Mouse (Mus musculus): Measurements from ENCODE around the gene Kank2. TPM values are rescaled to one million over a fixed set of nuclear protein-coding genes. Genes with fewer than 3 reads are reported as not detected.

Gene Kank2
- total RNA-seq, 1 experiment from 2014 or later, result not detected

GRCm38 (mm10) chr9:21735126-21735525 lies 63.4 kb downstream of the Kank2 start:
- no peak for ATAC-seq (replicated peaks; ENCODE audit: insufficient number of reproducible peaks, low FRiP score, low TSS enrichment, poor library complexity, severe bottlenecking)

GRCm38 (mm10) chr9:21733989-21734388 lies 64.6 kb downstream of the Kank2 start:
- ATAC-seq (replicated peaks; ENCODE audit: insufficient number of reproducible peaks, low FRiP score, low TSS enrichment, poor library complexity, severe bottlenecking), result no peak

- no peak for ATAC-seq (replicated peaks; ENCODE audit: insufficient number of reproducible peaks, low FRiP score, low TSS enrichment, poor library complexity, severe bottlenecking)
These were observed 65.1 kb downstream of the Kank2 start for GRCm38 (mm10) chr9:21733446-21733845.

GRCm38 (mm10) chr9:21732288-21732687 lies 66.3 kb downstream of the Kank2 start:
- no peak for ATAC-seq (replicated peaks; ENCODE audit: insufficient number of reproducible peaks, low FRiP score, low TSS enrichment, poor library complexity, severe bottlenecking)

GRCm38 (mm10) chr9:21729264-21729663 lies 69.3 kb downstream of the Kank2 start:
- ATAC-seq (replicated peaks; ENCODE audit: insufficient number of reproducible peaks, low FRiP score, low TSS enrichment, poor library complexity, severe bottlenecking), result no peak

- peak; percentile 18; the same call in 1 of the 2 replicates for ATAC-seq (replicated peaks; ENCODE audit: insufficient number of reproducible peaks, low FRiP score, low TSS enrichment, poor library complexity, severe bottlenecking)
These were observed 70.2 kb downstream of the Kank2 start for GRCm38 (mm10) chr9:21728261-21728832.

GRCm38 (mm10) chr9:21726218-21726975 lies 72.1 kb downstream of the Kank2 start:
- no peak for ATAC-seq (replicated peaks; ENCODE audit: insufficient number of reproducible peaks, low FRiP score, low TSS enrichment, poor library complexity, severe bottlenecking)

GRCm38 (mm10) chr9:21725224-21726121 lies 73.1 kb downstream of the Kank2 start:
- no peak for ATAC-seq (replicated peaks; ENCODE audit: insufficient number of reproducible peaks, low FRiP score, low TSS enrichment, poor library complexity, severe bottlenecking)

GRCm38 (mm10) chr9:21724147-21724536 lies 74.4 kb downstream of the Kank2 start:
- ATAC-seq (replicated peaks; ENCODE audit: insufficient number of reproducible peaks, low FRiP score, low TSS enrichment, poor library complexity, severe bottlenecking), result peak; percentile 86

GRCm38 (mm10) chr9:21723377-21724146 lies 75.0 kb downstream of the Kank2 start, which contains the start of gene Ldlr:
TSS of gene Ldlr (plus strand) at chr9:21723483.
- ATAC-seq (replicated peaks; ENCODE audit: insufficient number of reproducible peaks, low FRiP score, low TSS enrichment, poor library complexity, severe bottlenecking), result peak; percentile 78

- no peak for ATAC-seq (replicated peaks; ENCODE audit: insufficient number of reproducible peaks, low FRiP score, low TSS enrichment, poor library complexity, severe bottlenecking)
These were observed 77.5 kb downstream of the Kank2 start for GRCm38 (mm10) chr9:21721036-21721435.

GRCm38 (mm10) chr9:21717015-21717414 lies 81.5 kb downstream of the Kank2 start:
- no peak for ATAC-seq (replicated peaks; ENCODE audit: insufficient number of reproducible peaks, low FRiP score, low TSS enrichment, poor library complexity, severe bottlenecking)

Other genes with a start within 250 kb of the Kank2 start
- gene Timm29, start 206.0 kb downstream of the Kank2 start, total RNA-seq (2017), result 21.2 to 32.4 TPM (median 25.6 TPM) in 3 replicates
- gene Yipf2, start 205.9 kb downstream of the Kank2 start, total RNA-seq (2017), result 9.4 to 12.1 TPM (median 10.3 TPM) in 3 replicates
- 46.9 to 71.7 TPM (median 48.3 TPM) in 3 replicates for gene Smarca4, start 182.6 kb downstream of the Kank2 start, total RNA-seq (2017)
- gene Ldlr, start 75.3 kb downstream of the Kank2 start, total RNA-seq (2017), result 63.8 to 106 TPM (median 96.1 TPM) in 3 replicates
- 4.1 to 8.0 TPM (median 6.2 TPM) in 3 replicates for gene Spc24, start 38.4 kb downstream of the Kank2 start, total RNA-seq (2017)
- gene Angptl8, start 36.8 kb upstream of the Kank2 start, total RNA-seq (2017), result not detected in 3 replicates
- gene Dock6, start 53.9 kb upstream of the Kank2 start, total RNA-seq (2017), result 0.32 to 15.0 TPM (median 6.1 TPM) in 3 replicates
- gene Rab3d, start 119.4 kb upstream of the Kank2 start, total RNA-seq (2017), result 8.4 to 22.7 TPM (median 18.5 TPM) in 3 replicates
- 0.21 TPM in 1 of 3 replicates, not detected in the others for gene Ccdc159, start 128.7 kb upstream of the Kank2 start, total RNA-seq (2017)
- 1.1 to 5.0 TPM (median 4.0 TPM) in 3 replicates for gene Tmem205, start 128.8 kb upstream of the Kank2 start, total RNA-seq (2017)
- gene Plppr2, start 138.3 kb upstream of the Kank2 start, total RNA-seq (2017), result 0.58 TPM in 1 of 3 replicates, not detected in the others
- gene Swsap1, start 157.0 kb upstream of the Kank2 start, total RNA-seq (2017), result 2.2 to 5.5 TPM (median 2.5 TPM) in 3 replicates
- gene Epor, start 164.8 kb upstream of the Kank2 start, total RNA-seq (2017), result not detected in 3 replicates
- gene Rgl3, start 190.7 kb upstream of the Kank2 start, total RNA-seq (2017), result 0.29 TPM in 1 of 3 replicates, not detected in the others
- 1.9 TPM in 1 of 3 replicates, not detected in the others for gene Ccdc151, start 203.9 kb upstream of the Kank2 start, total RNA-seq (2017)
- gene Prkcsh, start 204.1 kb upstream of the Kank2 start, total RNA-seq (2017), result 49.4 to 96.0 TPM (median 60.8 TPM) in 3 replicates